Mouse (Mus musculus): ENCODE measurements around the gene Knop1.

DNA sequence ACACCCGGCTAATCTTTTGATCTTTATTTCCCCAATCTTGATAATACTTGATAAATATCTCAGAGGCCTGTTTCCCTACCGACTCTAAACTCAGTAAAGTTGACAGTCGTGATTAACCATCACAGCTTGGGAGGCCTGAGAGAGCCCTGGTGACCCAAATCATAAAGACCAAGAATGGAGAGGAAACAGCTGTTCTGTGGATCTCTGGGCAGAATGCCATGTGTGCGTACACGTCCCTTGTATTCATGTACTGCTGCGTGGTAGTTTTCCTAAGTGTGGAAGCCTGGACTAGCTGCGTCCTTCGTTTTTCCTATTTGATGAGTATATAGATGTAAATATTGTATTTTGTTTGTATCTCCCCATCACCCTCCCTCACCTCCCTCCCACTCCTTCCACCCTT lies 48.2 kb downstream of the Knop1 start:
- no peak for TF ChIP-seq CTCF (IDR thresholded peaks at IDR 0.05)
- TF ChIP-seq POLR2A (IDR thresholded peaks at IDR 0.05; ENCODE audit: insufficient read depth, low read depth, low read length), result no peak

All from heart, adult 2 months (tissue).